Mouse (Mus musculus) MEL (cell line): ENCODE measurements around the gene Bbs12. TPM values are rescaled to one million over a fixed set of nuclear protein-coding genes. Genes with fewer than 3 reads are reported as not detected.
A peak's percentile ranks its signal among the peaks of the same experiment; 100 is the strongest.

Experiments used
- DNase-seq: peaks from one replicate; pipeline ENCODE4 v3.0.0; 2011; ENCODE audit warnings: low read depth, low spot score
- H3K27ac ChIP-seq: 2 replicates; pipeline ENCODE4 v1.5.1; 2012; ENCODE audit warnings: low read depth, mild to moderate bottlenecking, control low read depth, low read length, moderate library complexity; ENCODE audit not compliant: control insufficient read depth
- H3K27me3 ChIP-seq, 2 experiments: fragments of 150-350 bp in 1 of 2; sonication (generic) in 1 of 2; 2 replicates each; pipeline ENCODE4 v1.6.1; 2012; ENCODE audit warnings: low read length in 2 of 2, mild to moderate bottlenecking in 2 of 2, improper control_type of control experiment in 1 of 2, moderate library complexity in 1 of 2; ENCODE audit not compliant: insufficient read depth in 2 of 2, control insufficient read depth in 1 of 2
- H3K36me3 ChIP-seq, 2 experiments: 2 replicates each; pipeline ENCODE4 v1.6.1; 2012 to 2014; ENCODE audit warnings: low read length in 2 of 2, improper control_type of control experiment in 1 of 2, inconsistent platforms in 1 of 2, mild to moderate bottlenecking in 1 of 2; ENCODE audit not compliant: insufficient read depth in 2 of 2, control insufficient read depth in 1 of 2
- H3K4me1 ChIP-seq, 2 experiments: fragments of 150-350 bp in 1 of 2; sonication (generic) in 1 of 2; 2 replicates each; pipeline ENCODE4 v1.6.1; 2012; ENCODE audit warnings: low read length in 2 of 2, improper control_type of control experiment in 1 of 2, mild to moderate bottlenecking in 1 of 2; ENCODE audit not compliant: insufficient read depth in 2 of 2, control insufficient read depth in 1 of 2
- H3K4me3 ChIP-seq, 2 experiments: fragments of 150-350 bp in 1 of 2; sonication (generic) in 1 of 2; 2 replicates each; pipeline ENCODE4 v1.5.1; 2012; ENCODE audit warnings: low read depth in 2 of 2, low read length in 2 of 2, mild to moderate bottlenecking in 2 of 2, moderate library complexity in 2 of 2, control low read depth in 1 of 2, improper control_type of control experiment in 1 of 2; ENCODE audit not compliant: control insufficient read depth in 1 of 2, insufficient read depth in 1 of 2
- H3K79me2 ChIP-seq: 2 replicates; pipeline ENCODE4 v1.6.1; 2012; ENCODE audit warnings: mild to moderate bottlenecking, low read length, moderate library complexity; ENCODE audit not compliant: control insufficient read depth, poor library complexity, insufficient read depth
- H3K9ac ChIP-seq: 2 replicates; pipeline ENCODE4 v1.6.1; 2012; ENCODE audit warnings: low read depth, mild to moderate bottlenecking, control low read depth, low read length, moderate library complexity; ENCODE audit not compliant: control insufficient read depth, poor library complexity, severe bottlenecking
- H3K9me3 ChIP-seq: fragments of 150-350 bp; sonication (generic); replicated peaks from 2 replicates; pipeline ENCODE4 v1.6.1; 2012; ENCODE audit warnings: mild to moderate bottlenecking, low read length, improper control_type of control experiment, moderate library complexity; ENCODE audit not compliant: insufficient read depth
- BHLHE40 ChIP-seq: IDR thresholded peaks from 2 replicates; pipeline ENCODE4 v1.6.1; 2012; ENCODE audit warnings: low read depth, mild to moderate bottlenecking, inconsistent platforms, low read length, improper control_type of control experiment, borderline replicate concordance
- CHD1 ChIP-seq: IDR thresholded peaks from 2 replicates; pipeline ENCODE4 v1.6.1; 2012; ENCODE audit warnings: low read depth, mild to moderate bottlenecking, inconsistent platforms, low read length, improper control_type of control experiment
- CTCF ChIP-seq, 3 experiments: IDR thresholded peaks in 2 of 3; conservative IDR thresholded peaks in 1 of 3; 2 replicates each; pipeline ENCODE4 v1.5.1; 2011 to 2012; ENCODE audit warnings: low read length in 3 of 3, low read depth in 2 of 3, mild to moderate bottlenecking in 2 of 3, improper control_type of control experiment in 1 of 3, inconsistent platforms in 1 of 3, mixed read lengths in 1 of 3, moderate library complexity in 1 of 3; ENCODE audit not compliant: control insufficient read depth in 1 of 3, insufficient read depth in 1 of 3, poor library complexity in 1 of 3, severe bottlenecking in 1 of 3
- EP300 ChIP-seq, 2 experiments: IDR thresholded peaks; 2 replicates each; pipeline ENCODE4 v1.6.1; 2011; ENCODE audit warnings: improper control_type of control experiment in 2 of 2, low read length in 2 of 2, low read depth in 1 of 2, mild to moderate bottlenecking in 1 of 2
- ETS1 ChIP-seq: IDR thresholded peaks from 2 replicates; pipeline ENCODE4 v1.6.1; 2012; ENCODE audit warnings: low read depth, mild to moderate bottlenecking, inconsistent platforms, low read length, improper control_type of control experiment, moderate library complexity
- GABPA ChIP-seq: IDR thresholded peaks from 2 replicates; pipeline ENCODE4 v1.6.1; 2012; ENCODE audit warnings: low read depth, mild to moderate bottlenecking, inconsistent platforms, low read length, improper control_type of control experiment, moderate library complexity
- GATA1 ChIP-seq: IDR thresholded peaks from 2 replicates; pipeline ENCODE4 v1.6.1; 2011; ENCODE audit warnings: low read depth, low read length, improper control_type of control experiment
- KAT2A ChIP-seq: conservative IDR thresholded peaks from 2 replicates; pipeline ENCODE4 v1.6.1; 2012; ENCODE audit warnings: low read depth, low read length, improper control_type of control experiment, inconsistent platforms
- MAX ChIP-seq: IDR thresholded peaks from 2 replicates; pipeline ENCODE4 v1.6.1; 2011; ENCODE audit warnings: low read length, improper control_type of control experiment
- MAZ ChIP-seq: IDR thresholded peaks from 2 replicates; pipeline ENCODE4 v1.6.1; 2012; ENCODE audit warnings: low read depth, mild to moderate bottlenecking, inconsistent platforms, low read length, improper control_type of control experiment
- MEF2A ChIP-seq: IDR thresholded peaks from 2 replicates; pipeline ENCODE4 v1.6.1; 2014; ENCODE audit warnings: low read depth, mild to moderate bottlenecking, inconsistent platforms, low read length, improper control_type of control experiment; ENCODE audit not compliant: poor library complexity, insufficient replicate concordance, severe bottlenecking; ENCODE audit errors: extremely low read depth
- MXI1 ChIP-seq: IDR thresholded peaks from 2 replicates; pipeline ENCODE4 v1.6.1; 2011; ENCODE audit warnings: mild to moderate bottlenecking, low read depth, low read length, improper control_type of control experiment
- MYB ChIP-seq: IDR thresholded peaks from 2 replicates; pipeline ENCODE4 v1.6.1; 2011; ENCODE audit warnings: mild to moderate bottlenecking, low read depth, low read length, improper control_type of control experiment
- MYC ChIP-seq: IDR thresholded peaks from 2 replicates; pipeline ENCODE4 v1.6.1; 2011; ENCODE audit warnings: low read depth, mild to moderate bottlenecking, low read length, improper control_type of control experiment, moderate library complexity
- NELFE ChIP-seq: IDR thresholded peaks from 2 replicates; pipeline ENCODE4 v1.6.1; 2011; ENCODE audit warnings: low read depth, low read length, improper control_type of control experiment
- NRF1 ChIP-seq: IDR thresholded peaks from 2 replicates; pipeline ENCODE4 v1.6.1; 2014; ENCODE audit warnings: low read depth, mild to moderate bottlenecking, inconsistent platforms, low read length, improper control_type of control experiment, moderate library complexity; ENCODE audit not compliant: poor library complexity, insufficient read depth, severe bottlenecking
- POLR2A ChIP-seq, 2 experiments: IDR thresholded peaks; 2 replicates each; pipeline ENCODE4 v1.6.1; 2011 to 2012; ENCODE audit warnings: low read length in 2 of 2, mild to moderate bottlenecking in 2 of 2, control low read depth in 1 of 2, improper control_type of control experiment in 1 of 2, low read depth in 1 of 2, moderate library complexity in 1 of 2; ENCODE audit not compliant: control insufficient read depth in 1 of 2, insufficient read depth in 1 of 2, poor library complexity in 1 of 2
- POLR2AphosphoS2 ChIP-seq: IDR thresholded peaks from 2 replicates; pipeline ENCODE4 v1.6.1; 2011; ENCODE audit warnings: low read length, improper control_type of control experiment
- POLR2AphosphoS5 ChIP-seq: IDR thresholded peaks from 2 replicates; pipeline ENCODE4 v1.6.1; 2012; ENCODE audit warnings: low read depth, borderline replicate concordance, mild to moderate bottlenecking, inconsistent platforms, low read length, moderate library complexity, mixed read lengths
- RAD21 ChIP-seq: IDR thresholded peaks from 2 replicates; pipeline ENCODE4 v1.6.1; 2011; ENCODE audit warnings: mild to moderate bottlenecking, low read depth, low read length, improper control_type of control experiment
- RCOR1 ChIP-seq: IDR thresholded peaks from 2 replicates; pipeline ENCODE4 v1.6.1; 2012; ENCODE audit warnings: low read depth, mild to moderate bottlenecking, inconsistent platforms, low read length, improper control_type of control experiment
- SIN3A ChIP-seq: IDR thresholded peaks from 2 replicates; pipeline ENCODE4 v1.6.1; 2012; ENCODE audit warnings: low read length, improper control_type of control experiment, inconsistent platforms
- SMC3 ChIP-seq: IDR thresholded peaks from 2 replicates; pipeline ENCODE4 v1.6.1; 2011; ENCODE audit warnings: low read depth, low read length, improper control_type of control experiment
- TAL1 ChIP-seq: IDR thresholded peaks from 2 replicates; pipeline ENCODE4 v1.6.1; 2012; ENCODE audit warnings: mild to moderate bottlenecking, inconsistent platforms, low read length, moderate library complexity, mixed read lengths
- TBP ChIP-seq: IDR thresholded peaks from 2 replicates; pipeline ENCODE4 v1.8.0; 2011; ENCODE audit warnings: low read depth, low read length, improper control_type of control experiment
- TCF12 ChIP-seq: IDR thresholded peaks from 2 replicates; pipeline ENCODE4 v1.6.1; 2014; ENCODE audit warnings: low read depth, mild to moderate bottlenecking, inconsistent platforms, low read length, improper control_type of control experiment, moderate library complexity
- USF2 ChIP-seq, 2 experiments: IDR thresholded peaks; 2 replicates each; pipeline ENCODE4 v1.6.1; 2011 to 2012; ENCODE audit warnings: improper control_type of control experiment in 2 of 2, low read length in 2 of 2, borderline replicate concordance in 1 of 2, inconsistent platforms in 1 of 2, low read depth in 1 of 2, mild to moderate bottlenecking in 1 of 2; ENCODE audit not compliant: insufficient read depth in 1 of 2
- polyA plus RNA-seq, 2 experiments: library from polyadenylated mRNA; stranded (reverse) in 1 of 2; unstranded in 1 of 2; fragments of >175 nt in 1 of 2; fragments of >200 nt in 1 of 2; gene quantifications; 2 replicates each; pipeline versions ENCODE4 v1.2.1 to v1.2.4; 2012; ENCODE audit warnings: low replicate concordance in 2 of 2, low read depth in 1 of 2; ENCODE audit not compliant: insufficient read length in 2 of 2, insufficient read depth in 1 of 2, missing spikeins in 1 of 2
- total RNA-seq: library from RNA; depleted of rRNA; stranded (reverse); fragments of 300-350 nt; gene quantifications from 2 replicates; pipeline ENCODE4 v1.2.3, GENCODE M21; 2012

Bbs12 gene
- total and polyA plus RNA-seq, 3 experiments = 5.7 to 7.1 TPM; not detected in 1

- TF ChIP-seq BHLHE40 (no peak), KAT2A (no peak), NRF1 (no peak), GATA1 (peak; percentile 87), MYB (no peak), SIN3A (peak; percentile 35), MXI1 (no peak), POLR2AphosphoS5 (no peak), CTCF (IDR thresholded peaks at IDR 0.05 in 2 of 3, conservative IDR thresholded peaks at IDR 0.05 in 1 of 3; ENCODE audit: control insufficient read depth in 1 of 3, insufficient read depth in 1 of 3, low read depth in 2 of 3, low read length in 3 of 3, poor library complexity in 1 of 3, severe bottlenecking in 1 of 3) (no peak), POLR2A (IDR thresholded peaks at IDR 0.05; ENCODE audit: control insufficient read depth in 1 of 2, insufficient read depth in 1 of 2, low read depth in 1 of 2, low read length in 2 of 2, poor library complexity in 1 of 2) (no peak), NELFE (no peak), TCF12 (peak; percentile 77), TAL1 (peak; percentile 89), USF2 (IDR thresholded peaks at IDR 0.05; ENCODE audit: borderline replicate concordance in 1 of 2, insufficient read depth in 1 of 2, low read depth in 1 of 2, low read length in 2 of 2) (no peak), SMC3 (no peak), POLR2AphosphoS2 (no peak), MEF2A (no peak), MAX (peak; percentile 63; the same call in 1 of the 2 replicates), MAZ (no peak), MYC (0 out of 2 replicates have a peak, but pooled peaks have one; percentile 44), TBP (no peak), EP300 (IDR thresholded peaks at IDR 0.05; ENCODE audit: low read depth in 1 of 2, low read length in 2 of 2) (peak; percentile 81 to 84), RCOR1 (peak; percentile 23; the same call in 1 of the 2 replicates), GABPA (no peak)
Observed at GRCm38 (mm10) chr3:37331999-37332449, 19.7 kb downstream of the Bbs12 start (continued).

DNA sequence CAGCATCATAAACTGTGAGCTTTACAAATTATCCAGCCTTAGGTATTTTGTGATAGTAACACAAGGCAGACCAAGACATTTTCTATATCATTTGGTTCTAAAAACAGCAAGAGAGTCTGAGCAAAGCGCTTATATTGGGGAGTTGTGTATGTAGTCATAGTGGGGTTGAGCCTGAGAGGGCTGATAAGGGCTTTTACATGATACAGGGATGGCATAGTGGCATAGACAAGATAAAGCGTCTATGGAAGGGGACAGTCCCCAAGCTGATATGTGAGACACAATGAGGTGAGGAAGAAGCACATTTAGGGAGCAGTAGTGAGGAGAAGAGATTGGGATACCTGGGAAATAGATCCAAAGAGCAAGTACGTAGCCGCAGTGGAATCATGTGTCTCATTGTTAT, 21.7 kb downstream of the Bbs12 start:
- Histone ChIP-seq H3K27ac (no peak overlapping the region), H3K9me3 (no peaks in the 10 kb centered on the region), H3K27me3 (no peaks in the 10 kb centered on the region), H3K4me3 (no peak overlapping the region), H3K4me1 (peaks cover 9 to 19% of the 10 kb centered on the region in 2 experiments), H3K9ac (no peak overlapping the region), H3K36me3 (peaks cover 0 to 23% of the 10 kb centered on the region in 2 experiments; a peak in 2 of 4 replicates), H3K79me2 (no peaks in the 10 kb centered on the region)
- DNase-seq = no peak
- TF ChIP-seq GABPA = no peak
- no peak for TF ChIP-seq TCF12
- no peak for TF ChIP-seq RAD21
- no peak for TF ChIP-seq MAZ
- 0 out of 2 replicates have a peak, but pooled peaks have one; percentile 12 for TF ChIP-seq ETS1
- TF ChIP-seq EP300 (IDR thresholded peaks at IDR 0.05; ENCODE audit: low read depth in 1 of 2, low read length in 2 of 2) = peak in 1 of 2 experiments; percentile 28; a peak in 1 of 4 replicates
- TF ChIP-seq CHD1 = no peak
